ENCODE assay signal across 8 mouse cellular contexts in genomic region chrX:106187737-106188136, GRCm38 (mm10). TPM values are rescaled to one million over a fixed set of nuclear protein-coding genes. Genes with fewer than 3 reads are reported as not detected.
DNase-seq lines count a peak whose midpoint lies in the region; ATAC-seq and TF ChIP-seq lines count a peak whose summit lies in the region.

No protein-coding gene starts in this region.

- TF ChIP-seq POLR2A in embryonic fibroblast, embryonic 13.5 days (IDR thresholded peaks at IDR 0.05; ENCODE audit: low read depth, low read length) = no peak; the same call in 1 of the 2 replicates

- peak overlapping the region; percentile 53 for H3K9ac ChIP-seq in hindbrain, embryonic 12.5 days
- H3K9ac ChIP-seq in limb, embryonic 13.5 days = peak overlapping the region; percentile 73
- peak overlapping the region; percentile 61 for H3K9ac ChIP-seq in midbrain, embryonic 14.5 days (replicated peaks; ENCODE audit: low read length)

- no peak for ATAC-seq in hindbrain, embryonic 12.5 days (ENCODE audit: low FRiP score)
- no peak for ATAC-seq in limb, embryonic 13.5 days (ENCODE audit: low FRiP score, low read depth)
- no peak for ATAC-seq in midbrain, embryonic 14.5 days (ENCODE audit: low FRiP score, low TSS enrichment)

- no peak for TF ChIP-seq CTCF in layer of hippocampus, adult 2 months (conservative IDR thresholded peaks at IDR 0.05)
- TF ChIP-seq CTCF in embryonic fibroblast, embryonic 13.5 days (IDR thresholded peaks at IDR 0.05; ENCODE audit: borderline replicate concordance, insufficient read depth, low read length) = no peak

- H3K4me2 ChIP-seq in hindbrain, embryonic 12.5 days (replicated peaks) = peak overlapping the region; percentile 67
- peak overlapping the region; percentile 72 for H3K4me2 ChIP-seq in limb, embryonic 13.5 days (replicated peaks)
- peak overlapping the region; percentile 63 for H3K4me2 ChIP-seq in midbrain, embryonic 14.5 days (ENCODE audit: low read length)

- no peaks in the 10 kb centered on the region for H3K9me3 ChIP-seq in hindbrain, embryonic 12.5 days (replicated peaks)
- no peaks in the 10 kb centered on the region for H3K9me3 ChIP-seq in limb, embryonic 13.5 days
- no peaks in the 10 kb centered on the region for H3K9me3 ChIP-seq in midbrain, embryonic 14.5 days (ENCODE audit: control insufficient read depth, low read length)

- WGBS in hindbrain, embryonic 12.5 days = 28% methylated on average over 12 of the region's 12 CpGs
- WGBS in limb, embryonic 13.5 days = 15% methylated on average over 12 of the region's 12 CpGs
- 20% methylated on average over 12 of the region's 12 CpGs for WGBS in midbrain, embryonic 14.5 days

- peak overlapping the region; percentile 67 for H3K4me3 ChIP-seq in layer of hippocampus, adult 2 months
- peak overlapping the region; percentile 94 for H3K4me3 ChIP-seq in embryonic fibroblast, embryonic 13.5 days (ENCODE audit: insufficient read depth, low read length)
- peak overlapping the region; percentile 47 for H3K4me3 ChIP-seq in hindbrain, embryonic 12.5 days
- H3K4me3 ChIP-seq in limb, embryonic 13.5 days = peak overlapping the region; percentile 58
- peak overlapping the region; percentile 52 for H3K4me3 ChIP-seq in midbrain, embryonic 14.5 days (replicated peaks; ENCODE audit: low read depth, low read length)

- no peaks in the 10 kb centered on the region for H3K36me3 ChIP-seq in hindbrain, embryonic 12.5 days
- no peaks in the 10 kb centered on the region; the same call in 1 of the 2 replicates for H3K36me3 ChIP-seq in limb, embryonic 13.5 days
- H3K36me3 ChIP-seq in midbrain, embryonic 14.5 days (ENCODE audit: control insufficient read depth, insufficient read depth, low read length) = no peaks in the 10 kb centered on the region

- DNase-seq in layer of hippocampus, adult 2 months (ENCODE audit: low spot score in 2 of 2) = no peak
- DNase-seq in layer of hippocampus, postnatal 14 days (ENCODE audit: low spot score in 2 of 2) = no peak
- peak; percentile 42 for DNase-seq in adrenal gland, postnatal 10 days
- DNase-seq in midbrain, embryonic 14.5 days = no peak
- DNase-seq in thymus, postnatal 14 days = peak; percentile 34

- peaks cover 4% of the 10 kb centered on the region for H3K4me1 ChIP-seq in embryonic fibroblast, embryonic 13.5 days (ENCODE audit: control insufficient read depth, insufficient read depth, low read length)
- peaks cover 12% of the 10 kb centered on the region for H3K4me1 ChIP-seq in hindbrain, embryonic 12.5 days
- H3K4me1 ChIP-seq in limb, embryonic 13.5 days = peaks cover 20% of the 10 kb centered on the region
- peaks cover 19% of the 10 kb centered on the region; the same call in 1 of the 2 replicates for H3K4me1 ChIP-seq in midbrain, embryonic 14.5 days (ENCODE audit: control insufficient read depth, insufficient read depth, low read length)

- peak overlapping the region; percentile 87 for H3K27ac ChIP-seq in layer of hippocampus, adult 2 months
- H3K27ac ChIP-seq in embryonic fibroblast, embryonic 13.5 days (ENCODE audit: insufficient read depth, low read length) = peak overlapping the region; percentile 87
- H3K27ac ChIP-seq in hindbrain, embryonic 12.5 days = peak overlapping the region; percentile 66
- peak overlapping the region; percentile 72 for H3K27ac ChIP-seq in limb, embryonic 13.5 days
- 0 out of 2 replicates have a peak overlapping the region, but pooled peaks have one; percentile 45 for H3K27ac ChIP-seq in midbrain, embryonic 14.5 days (replicated peaks; ENCODE audit: low read depth, low read length)

- no peaks in the 10 kb centered on the region for H3K27me3 ChIP-seq in hindbrain, embryonic 12.5 days
- H3K27me3 ChIP-seq in limb, embryonic 13.5 days = peaks cover 8% of the 10 kb centered on the region; the same call in 1 of the 2 replicates
- H3K27me3 ChIP-seq in midbrain, embryonic 14.5 days (ENCODE audit: control insufficient read depth, insufficient read depth, low read length) = no peaks in the 10 kb centered on the region

RNA-seq across cellular contexts. Expression of gene Pgk1, which starts 0.8 kb away (rescaled TPM):
- 100 to 1,000 TPM; 416 to 483 TPM for total RNA-seq in layer of hippocampus, adult 2 months (2021)
- total RNA-seq in layer of hippocampus, postnatal 14 days (2021) = 100 to 1,000 TPM; 416 to 450 TPM
- 100 to 1,000 TPM; 405 to 424 TPM for total RNA-seq in adrenal gland, postnatal 10 days (2021)
- polyA plus RNA-seq in embryonic fibroblast, embryonic 13.5 days (2011; ENCODE audit: insufficient read length, low read depth, missing spikeins) = 464 and 561 TPM in 2 replicates
- polyA plus RNA-seq in hindbrain, embryonic 12.5 days (2016; fragmentation: Nextera tagmentation; extraction: Ambion mirVana) = 290 and 293 TPM in 2 replicates
- 351 and 362 TPM in 2 replicates for polyA plus RNA-seq in limb, embryonic 13.5 days (2015; fragmentation: Nextera tagmentation; extraction: Ambion mirVana)
- 243 and 266 TPM in 2 replicates for polyA plus RNA-seq in midbrain, embryonic 14.5 days (2014; fragmentation: Nextera tagmentation; extraction: Ambion mirVana)

RNA-seq across cellular contexts. Expression of gene Taf9b, which starts 33.2 kb away (rescaled TPM):
- total RNA-seq in layer of hippocampus, adult 2 months (2021) = 10 to 100 TPM; 23.2 to 23.5 TPM
- 10 to 100 TPM; 24.8 to 29.9 TPM for total RNA-seq in layer of hippocampus, postnatal 14 days (2021)
- total RNA-seq in adrenal gland, postnatal 10 days (2021) = 10 to 100 TPM; 12.2 to 15.5 TPM
- polyA plus RNA-seq in embryonic fibroblast, embryonic 13.5 days (2011; ENCODE audit: insufficient read length, low read depth, missing spikeins) = 7.1 and 8.1 TPM in 2 replicates
- polyA plus RNA-seq in hindbrain, embryonic 12.5 days (2016; fragmentation: Nextera tagmentation; extraction: Ambion mirVana) = 13.8 and 13.9 TPM in 2 replicates
- polyA plus RNA-seq in limb, embryonic 13.5 days (2015; fragmentation: Nextera tagmentation; extraction: Ambion mirVana) = 8.4 and 9.3 TPM in 2 replicates
- polyA plus RNA-seq in midbrain, embryonic 14.5 days (2014; fragmentation: Nextera tagmentation; extraction: Ambion mirVana) = 15.0 and 18.2 TPM in 2 replicates

RNA-seq across cellular contexts. Expression of gene Tlr13, which starts 44.7 kb away (rescaled TPM):
- total RNA-seq in layer of hippocampus, adult 2 months (2021) = 1 to 10 TPM; 1.2 to 1.4 TPM
- 1 to 10 TPM; 1.2 to 2.0 TPM for total RNA-seq in layer of hippocampus, postnatal 14 days (2021)
- total RNA-seq in adrenal gland, postnatal 10 days (2021) = 1 to 10 TPM; 1.2 to 1.5 TPM
- 0.62 and 0.63 TPM in 2 replicates for polyA plus RNA-seq in embryonic fibroblast, embryonic 13.5 days (2011; ENCODE audit: insufficient read length, low read depth, missing spikeins)
- 0.34 and 0.37 TPM in 2 replicates for polyA plus RNA-seq in hindbrain, embryonic 12.5 days (2016; fragmentation: Nextera tagmentation; extraction: Ambion mirVana)
- polyA plus RNA-seq in limb, embryonic 13.5 days (2015; fragmentation: Nextera tagmentation; extraction: Ambion mirVana) = 0.52 and 0.57 TPM in 2 replicates
- 0.13 and 0.41 TPM in 2 replicates for polyA plus RNA-seq in midbrain, embryonic 14.5 days (2014; fragmentation: Nextera tagmentation; extraction: Ambion mirVana)

Comparison
In these comparisons a context has a peak if more than half of its experiments do, and no peak if none do; other contexts are left out.
1. DNase-seq: peak in adrenal gland, postnatal 10 days (single experiment) and thymus, postnatal 14 days (single experiment); none in layer of hippocampus, adult 2 months (0 of 2), layer of hippocampus, postnatal 14 days (0 of 2) and midbrain, embryonic 14.5 days (single experiment).
2. Peak in every context shown above with its lines, with median percentiles within 50 percentile points of each other: H3K27ac ChIP-seq, H3K4me3 ChIP-seq, H3K4me2 ChIP-seq and H3K9ac ChIP-seq.